Mouse (Mus musculus) liver, adult 2 months (tissue): ENCODE results near the gene Tprn. TPM values are rescaled to one million over a fixed set of nuclear protein-coding genes. Genes with fewer than 3 reads are reported as not detected.

Source experiments
- DNase-seq: peaks from one replicate; pipeline ENCODE4 v3.0.0-alpha.2; 2011; ENCODE audit warnings: low read depth, low spot score; ENCODE audit errors: extremely low read depth
- H3K27ac ChIP-seq: fragments of 200-500 bp; replicated peaks from 2 replicates; pipeline ENCODE4 v1.5.1; 2012; ENCODE audit warnings: low read depth, mild to moderate bottlenecking, control low read depth, inconsistent platforms, low read length; ENCODE audit not compliant: insufficient read depth
- H3K27me3 ChIP-seq: fragments of 200-500 bp; 2 replicates; pipeline ENCODE4 v1.6.1; 2012; ENCODE audit warnings: mild to moderate bottlenecking, moderate library complexity, low read length, inconsistent platforms; ENCODE audit not compliant: control insufficient read depth, insufficient read depth
- H3K36me3 ChIP-seq: fragments of 200-500 bp; 2 replicates; pipeline ENCODE4 v1.6.1; 2012; ENCODE audit warnings: low read length, inconsistent platforms; ENCODE audit not compliant: control insufficient read depth, insufficient read depth
- H3K4me1 ChIP-seq: fragments of 200-500 bp; 2 replicates; pipeline ENCODE4 v1.6.1; 2011; ENCODE audit warnings: low read length; ENCODE audit not compliant: control insufficient read depth, insufficient read depth
- H3K4me3 ChIP-seq: fragments of 200-500 bp; 2 replicates; pipeline ENCODE4 v1.5.1; 2011; ENCODE audit warnings: low read depth, mild to moderate bottlenecking, control low read depth, low read length, moderate library complexity; ENCODE audit not compliant: insufficient read depth
- H3K79me2 ChIP-seq: fragments of 200-500 bp; 2 replicates; pipeline ENCODE4 v1.6.1; 2012; ENCODE audit warnings: inconsistent platforms, mild to moderate bottlenecking, low read length, moderate library complexity; ENCODE audit not compliant: control insufficient read depth, insufficient read depth
- H3K9ac ChIP-seq: fragments of 200-500 bp; 2 replicates; pipeline ENCODE4 v1.6.1; 2012; ENCODE audit warnings: low read depth, mild to moderate bottlenecking, control low read depth, inconsistent platforms, low read length
- CTCF ChIP-seq: fragments of 200-500 bp; IDR thresholded peaks from 2 replicates; pipeline ENCODE4 v1.5.1; 2011; ENCODE audit warnings: low read depth, low read length, control low read depth
- POLR2A ChIP-seq: fragments of 200-500 bp; IDR thresholded peaks from 2 replicates; pipeline ENCODE4 v1.6.1; 2011; ENCODE audit warnings: low read length, control low read depth; ENCODE audit not compliant: insufficient read depth; ENCODE audit errors: extremely low read depth
- WGBS: fragments of 180-500 bp; shearing (Covaris S2); methylation state at CpG from one replicate; pipeline ENCODE4 v1.1.7; 2018; 5-methylcytosine and 5-hydroxymethylcytosine counted together
- polyA plus RNA-seq: library from polyadenylated mRNA; depleted of rRNA; stranded (reverse); fragments of >200 nt; gene quantifications from 2 replicates; pipeline ENCODE4 v1.2.3, GENCODE M21; 2012
- total RNA-seq: library from RNA; depleted of rRNA; stranded (reverse); fragments of >200 nt; gene quantifications from 2 replicates; pipeline ENCODE4 v1.2.3, GENCODE M21; 2014

The Tprn gene
- total and polyA plus RNA-seq, 2 experiments: 0.55 to 4.3 TPM

DNA sequence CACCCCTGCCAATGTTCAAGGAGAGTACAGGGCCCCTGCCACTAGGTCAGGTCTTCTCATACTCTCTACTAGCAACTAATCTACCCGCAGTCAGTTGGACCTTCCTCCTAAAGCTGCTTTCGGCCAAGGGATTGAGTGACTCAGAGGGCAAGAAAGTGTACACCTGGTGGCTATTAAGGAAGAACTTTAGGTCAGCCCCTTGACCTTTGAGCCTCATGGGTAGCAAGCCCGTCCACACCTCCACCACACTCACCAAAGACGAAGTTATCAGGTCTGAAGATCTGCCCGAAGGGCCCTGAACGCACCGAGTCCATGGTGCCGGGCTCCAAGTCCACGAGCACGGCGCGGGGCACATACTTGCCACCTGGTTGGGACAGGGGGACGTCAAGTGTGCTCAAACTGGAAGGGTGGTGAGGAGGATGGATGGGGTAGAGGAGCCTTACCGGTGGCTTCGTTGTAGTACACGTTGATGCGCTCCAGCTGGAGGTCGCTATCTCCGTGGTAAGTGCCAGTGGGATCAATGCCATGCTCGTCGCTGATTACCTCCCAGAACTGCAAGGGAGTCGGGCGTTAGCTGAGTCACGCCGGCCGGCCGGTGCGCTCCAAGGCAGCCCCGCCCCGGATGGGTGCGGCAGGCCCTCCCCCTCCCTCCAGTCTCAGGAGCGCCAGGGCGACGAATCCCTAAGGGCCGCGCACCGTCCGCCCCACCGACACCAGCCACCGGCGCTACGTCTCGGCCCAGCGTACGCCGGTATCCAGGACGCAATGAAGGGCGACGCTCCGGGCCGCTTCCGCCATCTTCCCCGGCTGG is 38.5 kb upstream of the Tprn start:
- Histone ChIP-seq H3K4me1 (no peaks in the 10 kb centered on the region), H3K27me3 (no peaks in the 10 kb centered on the region), H3K9ac (peak overlapping the region; percentile 89), H3K27ac (peak overlapping the region; percentile 83), H3K36me3 (no peaks in the 10 kb centered on the region; the same call in 1 of the 2 replicates), H3K4me3 (peak overlapping the region; percentile 78), H3K79me2 (no peaks in the 10 kb centered on the region; the same call in 1 of the 2 replicates)
- whole genome bisulfite sequencing: under 1% methylated on average over 51 of the region's 53 CpGs
- TF ChIP-seq CTCF (no peak), POLR2A (no peak)
- DNase-seq: peak; percentile 67

DNA sequence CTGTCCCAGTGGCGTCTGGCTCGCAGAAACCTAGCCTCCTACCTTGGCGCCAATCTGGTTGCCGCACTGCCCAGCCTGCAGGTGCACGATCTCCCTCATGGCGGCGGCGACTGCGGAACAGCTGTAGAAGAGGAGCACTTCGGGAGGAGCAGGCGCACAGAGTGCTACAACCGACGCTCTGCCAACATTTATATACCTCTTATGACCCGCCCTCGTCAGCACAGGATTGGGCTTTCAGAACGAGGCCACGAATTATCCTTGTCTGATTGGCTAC is 38.0 kb upstream of the Tprn start, which contains the start of gene Tubb4b:
TSS of gene Tubb4b (minus strand) at position 211 of the 274 bp plus-strand sequence.
- no peak for DNase-seq
- H3K36me3 ChIP-seq: no peaks in the 10 kb centered on the region; the same call in 1 of the 2 replicates
- no peaks in the 10 kb centered on the region; the same call in 1 of the 2 replicates for H3K79me2 ChIP-seq
- peak; percentile 99 for TF ChIP-seq POLR2A
- TF ChIP-seq CTCF: peak; percentile 34; the same call in 1 of the 2 replicates
- no peaks in the 10 kb centered on the region for H3K27me3 ChIP-seq
- no peaks in the 10 kb centered on the region for H3K4me1 ChIP-seq
- H3K27ac ChIP-seq: peak within 1 kb of the TSS; percentile 88
- under 1% methylated on average over 17 of the region's 17 CpGs for WGBS
- H3K9ac ChIP-seq: peak within 1 kb of the TSS; percentile 89
- H3K4me3 ChIP-seq: peak within 1 kb of the TSS; percentile 78

DNA sequence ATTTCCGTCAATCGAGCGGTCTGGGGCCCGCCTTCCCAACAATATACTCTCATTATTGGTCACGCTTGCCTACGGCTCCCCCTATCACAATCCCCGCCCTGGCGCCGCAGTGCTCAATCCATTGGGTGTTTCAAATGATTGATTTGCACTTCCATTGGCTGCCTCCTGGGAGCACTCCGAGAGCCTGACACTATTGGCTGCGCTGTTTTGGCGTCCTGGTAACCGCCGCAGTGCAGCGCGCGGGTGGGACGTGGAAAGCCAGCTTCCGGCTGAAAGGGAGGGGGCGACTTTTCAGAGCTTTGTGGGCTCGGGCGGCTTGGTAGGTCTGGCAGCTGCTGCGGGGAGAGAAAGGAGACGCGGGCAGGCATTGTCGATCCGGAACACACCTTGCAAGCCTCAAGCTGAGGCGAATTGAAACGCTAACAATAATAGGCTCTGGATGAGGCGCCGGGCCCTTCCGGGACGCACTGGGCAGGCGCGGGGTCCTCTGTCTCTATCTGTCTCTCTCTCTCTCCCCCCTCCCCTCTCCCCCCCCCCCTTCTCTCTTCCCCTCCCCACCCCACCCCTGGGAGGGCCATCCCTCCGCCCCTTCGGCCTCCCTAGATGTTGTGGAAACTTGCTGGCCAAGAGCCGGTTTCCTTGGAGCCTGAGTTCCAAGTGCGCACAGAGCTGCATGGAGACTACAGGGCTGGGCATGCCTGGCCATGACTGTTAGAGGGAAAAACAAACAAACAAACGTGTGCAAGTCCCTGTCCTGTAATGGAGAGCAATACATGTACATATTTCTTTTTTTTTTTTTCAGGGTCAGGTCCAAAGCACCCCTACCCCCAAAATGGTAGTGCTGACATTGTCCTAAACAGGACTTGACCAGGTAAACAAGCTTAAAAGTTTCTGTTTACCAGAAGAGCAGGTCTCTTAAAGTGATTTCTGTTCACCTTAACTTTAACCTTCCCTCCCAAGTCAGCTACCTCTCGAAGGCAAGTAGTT is 37.4 kb upstream of the Tprn start:
- WGBS: 2% methylated on average over 41 of the region's 41 CpGs
- no peaks in the 10 kb centered on the region; the same call in 1 of the 2 replicates for H3K79me2 ChIP-seq
- TF ChIP-seq CTCF (no peak), POLR2A (peak; percentile 67; the same call in 1 of the 2 replicates)
- peak overlapping the region; percentile 73 for H3K4me3 ChIP-seq
- H3K9ac ChIP-seq: peak overlapping the region; percentile 73
- no peaks in the 10 kb centered on the region for H3K4me1 ChIP-seq
- H3K36me3 ChIP-seq: no peaks in the 10 kb centered on the region; the same call in 1 of the 2 replicates
- peak; percentile 98 for DNase-seq
- H3K27ac ChIP-seq: peak overlapping the region; percentile 88
- H3K27me3 ChIP-seq: no peaks in the 10 kb centered on the region

DNA sequence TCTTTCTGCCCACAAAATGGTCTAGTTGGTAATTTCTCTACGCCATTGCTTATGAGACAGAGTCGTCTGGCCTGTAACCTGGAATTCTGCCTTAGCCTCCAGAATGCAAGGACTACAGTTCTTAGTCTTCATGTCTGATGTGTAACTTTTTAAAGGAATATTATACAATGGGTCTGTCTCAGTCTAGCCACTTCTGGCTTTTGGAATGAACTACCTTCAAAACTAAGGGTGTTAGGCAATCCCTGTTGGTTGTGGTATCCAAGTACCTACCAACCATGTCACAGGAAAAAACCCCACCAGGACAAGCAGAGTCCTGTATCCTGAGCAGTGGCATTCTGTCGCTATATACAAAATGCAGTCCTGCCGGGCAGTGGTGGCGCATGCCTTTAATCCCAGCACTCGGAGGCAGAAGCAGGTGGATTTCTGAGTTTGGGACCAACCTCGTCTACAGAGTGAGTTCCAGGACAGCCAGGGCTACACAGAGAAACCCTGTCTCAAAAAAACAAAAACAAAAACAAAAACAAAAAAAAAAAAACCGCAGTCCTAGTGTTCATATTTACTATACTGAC is 36.5 kb upstream of the Tprn start:
- no peak overlapping the region for H3K9ac ChIP-seq
- H3K4me3 ChIP-seq: no peak overlapping the region
- no peaks in the 10 kb centered on the region for H3K4me1 ChIP-seq

DNA sequence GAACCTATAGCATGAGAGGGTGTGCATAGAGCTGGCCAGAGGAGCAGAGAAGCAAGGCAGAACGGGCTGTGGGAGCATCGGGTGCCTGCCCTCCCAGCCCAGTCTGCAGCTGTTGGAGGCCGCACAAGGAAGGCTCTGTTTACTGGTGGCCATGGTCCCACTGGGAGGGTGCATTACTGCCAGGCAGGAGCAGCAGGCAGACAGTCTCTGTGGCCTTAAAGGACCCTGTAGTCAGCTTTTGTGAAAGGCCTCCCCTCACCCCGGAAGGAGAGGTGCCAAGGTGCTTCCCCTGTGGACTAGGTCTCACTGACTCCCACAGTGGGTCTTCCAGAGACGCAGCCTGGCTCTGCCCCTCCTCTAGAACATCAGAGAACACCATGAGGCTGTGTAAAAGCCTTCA is 35.6 kb upstream of the Tprn start:
- whole genome bisulfite sequencing: 90% methylated on average over 5 of the region's 5 CpGs
- no peaks in the 10 kb centered on the region for H3K4me1 ChIP-seq
- TF ChIP-seq POLR2A: no peak
- no peak for TF ChIP-seq CTCF
- H3K27ac ChIP-seq: no peak overlapping the region
- no peak overlapping the region for H3K4me3 ChIP-seq
- no peaks in the 10 kb centered on the region for H3K27me3 ChIP-seq
- no peaks in the 10 kb centered on the region; the same call in 1 of the 2 replicates for H3K36me3 ChIP-seq
- no peak overlapping the region for H3K9ac ChIP-seq
- no peaks in the 10 kb centered on the region; the same call in 1 of the 2 replicates for H3K79me2 ChIP-seq
- no peak for DNase-seq

More for the DNA sequence above, 36.5 kb upstream of the Tprn start:
- Histone ChIP-seq H3K27ac (peak overlapping the region; percentile 59), H3K36me3 (no peaks in the 10 kb centered on the region; the same call in 1 of the 2 replicates), H3K27me3 (no peaks in the 10 kb centered on the region), H3K79me2 (no peaks in the 10 kb centered on the region; the same call in 1 of the 2 replicates)
- WGBS: 83% methylated on average over 8 of the region's 8 CpGs
- no peak for DNase-seq
- no peak for TF ChIP-seq CTCF
- TF ChIP-seq POLR2A: no peak
